Mouse (Mus musculus): Measurements from ENCODE around the gene Dnajc6. TPM values are rescaled to one million over a fixed set of nuclear protein-coding genes. Genes with fewer than 3 reads are reported as not detected.
A peak's percentile ranks its signal among the peaks of the same experiment; 100 is the strongest.

The Dnajc6 gene
- total and polyA plus RNA-seq, 3 experiments: 15.0 to 20.2 TPM; not detected in 1

DNA sequence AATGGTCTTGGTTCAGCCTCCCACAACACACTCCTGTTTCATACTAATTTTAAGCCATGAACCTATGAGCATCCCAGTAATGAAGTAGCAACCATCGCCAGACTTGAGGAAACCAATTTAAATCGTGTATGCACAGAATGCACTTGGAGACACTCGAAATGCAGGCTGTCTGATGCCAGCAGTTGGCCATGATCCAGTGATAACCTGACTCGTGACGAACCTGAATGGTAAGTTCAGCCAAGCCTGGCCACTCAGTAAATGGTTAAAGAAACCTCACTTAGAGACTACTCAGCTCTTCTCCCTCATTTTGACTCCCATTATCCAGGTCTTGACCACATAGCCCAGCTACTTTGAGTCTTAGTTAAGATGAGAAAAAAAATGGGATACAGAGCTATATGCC, 27.2 kb upstream of the Dnajc6 start:
- Histone ChIP-seq H3K9me3 (replicated peaks; ENCODE audit: insufficient read depth, low read length) (no peaks in the 10 kb centered on the region), H3K27ac (ENCODE audit: control insufficient read depth, low read depth, low read length) (no peak overlapping the region), H3K4me3 (ENCODE audit: control insufficient read depth in 1 of 2, insufficient read depth in 1 of 2, low read depth in 2 of 2, low read length in 2 of 2) (no peak overlapping the region), H3K36me3 (ENCODE audit: control insufficient read depth in 1 of 2, insufficient read depth in 2 of 2, low read length in 2 of 2) (no peaks in the 10 kb centered on the region), H3K4me1 (ENCODE audit: control insufficient read depth in 1 of 2, insufficient read depth in 2 of 2, low read length in 2 of 2) (no peaks in the 10 kb centered on the region), H3K27me3 (ENCODE audit: control insufficient read depth in 1 of 2, insufficient read depth in 2 of 2, low read length in 2 of 2) (no peaks in the 10 kb centered on the region), H3K79me2 (ENCODE audit: control insufficient read depth, insufficient read depth, low read length, poor library complexity) (no peaks in the 10 kb centered on the region), H3K9ac (ENCODE audit: control insufficient read depth, low read depth, low read length, poor library complexity, severe bottlenecking) (no peak overlapping the region)
- TF ChIP-seq BHLHE40 (IDR thresholded peaks at IDR 0.05; ENCODE audit: borderline replicate concordance, low read depth, low read length): no peak
- TF ChIP-seq MEF2A (IDR thresholded peaks at IDR 0.05; ENCODE audit: extremely low read depth, insufficient replicate concordance, low read depth, low read length, poor library complexity, severe bottlenecking): no peak
- TF ChIP-seq POLR2AphosphoS5 (IDR thresholded peaks at IDR 0.05; ENCODE audit: borderline replicate concordance, low read depth, low read length): no peak
- no peak for TF ChIP-seq GABPA (IDR thresholded peaks at IDR 0.05; ENCODE audit: low read depth, low read length)
- no peak for TF ChIP-seq CHD1 (IDR thresholded peaks at IDR 0.05; ENCODE audit: low read depth, low read length)
- no peak for TF ChIP-seq MYB (IDR thresholded peaks at IDR 0.05; ENCODE audit: low read depth, low read length)
- TF ChIP-seq JUND (IDR thresholded peaks at IDR 0.05; ENCODE audit: low read depth, low read length): no peak
- TF ChIP-seq HCFC1 (IDR thresholded peaks at IDR 0.05; ENCODE audit: low read depth, low read length): no peak
- no peak for TF ChIP-seq TCF12 (IDR thresholded peaks at IDR 0.05; ENCODE audit: low read depth, low read length)
- no peak for TF ChIP-seq KAT2A (conservative IDR thresholded peaks at IDR 0.05; ENCODE audit: low read depth, low read length)
- no peak for TF ChIP-seq SMC3 (IDR thresholded peaks at IDR 0.05; ENCODE audit: low read depth, low read length)
- TF ChIP-seq E2F4 (IDR thresholded peaks at IDR 0.05; ENCODE audit: borderline replicate concordance, low read depth, low read length): no peak
- no peak for TF ChIP-seq USF1 (IDR thresholded peaks at IDR 0.05; ENCODE audit: low read depth, low read length)
- no peak for TF ChIP-seq NRF1 (IDR thresholded peaks at IDR 0.05; ENCODE audit: insufficient read depth, low read depth, low read length, poor library complexity, severe bottlenecking)
- no peak for TF ChIP-seq ELF1 (IDR thresholded peaks at IDR 0.05; ENCODE audit: low read depth, low read length)
- no peak for TF ChIP-seq ZMIZ1 (IDR thresholded peaks at IDR 0.05; ENCODE audit: low read depth, low read length)
- TF ChIP-seq RCOR1 (IDR thresholded peaks at IDR 0.05; ENCODE audit: low read depth, low read length): no peak
- DNase-seq (ENCODE audit: low read depth, low spot score): no peak

DNA sequence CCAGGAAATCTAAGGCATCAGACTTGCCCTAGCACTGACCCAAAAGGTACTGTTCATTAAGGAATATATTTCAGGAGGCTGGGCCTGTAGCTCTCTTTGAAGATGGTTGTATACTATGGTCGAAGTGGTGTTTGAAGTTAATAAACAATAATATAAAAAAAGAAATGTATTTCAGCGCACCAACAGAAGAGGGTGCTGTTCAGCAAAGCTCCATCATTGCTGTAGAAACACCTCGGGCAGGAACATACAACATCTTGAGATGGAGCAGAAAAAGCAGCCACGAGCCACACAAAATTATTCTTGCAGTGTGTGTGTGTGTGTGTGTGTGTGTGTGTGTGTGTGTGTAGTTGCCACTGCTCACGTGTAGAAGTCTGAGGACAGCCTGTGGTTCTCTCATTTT, 25.9 kb upstream of the Dnajc6 start:
- Histone ChIP-seq H3K79me2 (ENCODE audit: control insufficient read depth, insufficient read depth, low read length, poor library complexity) (no peaks in the 10 kb centered on the region), H3K4me1 (ENCODE audit: control insufficient read depth in 1 of 2, insufficient read depth in 2 of 2, low read length in 2 of 2) (no peaks in the 10 kb centered on the region), H3K4me3 (ENCODE audit: control insufficient read depth in 1 of 2, insufficient read depth in 1 of 2, low read depth in 2 of 2, low read length in 2 of 2) (no peak overlapping the region), H3K9ac (ENCODE audit: control insufficient read depth, low read depth, low read length, poor library complexity, severe bottlenecking) (no peak overlapping the region), H3K27me3 (ENCODE audit: control insufficient read depth in 1 of 2, insufficient read depth in 2 of 2, low read length in 2 of 2) (no peaks in the 10 kb centered on the region), H3K27ac (ENCODE audit: control insufficient read depth, low read depth, low read length) (no peak overlapping the region), H3K9me3 (replicated peaks; ENCODE audit: insufficient read depth, low read length) (no peaks in the 10 kb centered on the region), H3K36me3 (ENCODE audit: control insufficient read depth in 1 of 2, insufficient read depth in 2 of 2, low read length in 2 of 2) (no peaks in the 10 kb centered on the region)
- peak; percentile 60 for DNase-seq (ENCODE audit: low read depth, low spot score)
- TF ChIP-seq MXI1 (IDR thresholded peaks at IDR 0.05; ENCODE audit: low read depth, low read length): no peak
- TF ChIP-seq BHLHE40 (IDR thresholded peaks at IDR 0.05; ENCODE audit: borderline replicate concordance, low read depth, low read length): no peak
- TF ChIP-seq TAL1 (IDR thresholded peaks at IDR 0.05; ENCODE audit: low read length): no peak
- no peak for TF ChIP-seq MYB (IDR thresholded peaks at IDR 0.05; ENCODE audit: low read depth, low read length)
- no peak for TF ChIP-seq UBTF (IDR thresholded peaks at IDR 0.05; ENCODE audit: borderline replicate concordance, insufficient read depth, low read depth, low read length)
- no peak for TF ChIP-seq JUND (IDR thresholded peaks at IDR 0.05; ENCODE audit: low read depth, low read length)
- TF ChIP-seq USF1 (IDR thresholded peaks at IDR 0.05; ENCODE audit: low read depth, low read length): no peak
- TF ChIP-seq GATA1 (IDR thresholded peaks at IDR 0.05; ENCODE audit: low read depth, low read length): no peak
- TF ChIP-seq SIN3A (IDR thresholded peaks at IDR 0.05; ENCODE audit: low read length): no peak
- TF ChIP-seq SMC3 (IDR thresholded peaks at IDR 0.05; ENCODE audit: low read depth, low read length): peak; percentile 87
- TF ChIP-seq HCFC1 (IDR thresholded peaks at IDR 0.05; ENCODE audit: low read depth, low read length): no peak
- TF ChIP-seq RAD21 (IDR thresholded peaks at IDR 0.05; ENCODE audit: low read depth, low read length): peak; percentile 78
- no peak for TF ChIP-seq RCOR1 (IDR thresholded peaks at IDR 0.05; ENCODE audit: low read depth, low read length)
- TF ChIP-seq E2F4 (IDR thresholded peaks at IDR 0.05; ENCODE audit: borderline replicate concordance, low read depth, low read length): no peak
- no peak for TF ChIP-seq ZMIZ1 (IDR thresholded peaks at IDR 0.05; ENCODE audit: low read depth, low read length)
- TF ChIP-seq ZNF384 (IDR thresholded peaks at IDR 0.05; ENCODE audit: low read depth, low read length): no peak
- TF ChIP-seq USF2 (IDR thresholded peaks at IDR 0.05; ENCODE audit: borderline replicate concordance in 1 of 2, insufficient read depth in 1 of 2, low read depth in 1 of 2, low read length in 2 of 2): no peak
- TF ChIP-seq CHD2 (IDR thresholded peaks at IDR 0.05; ENCODE audit: low read length): no peak
- no peak for TF ChIP-seq POLR2AphosphoS2 (IDR thresholded peaks at IDR 0.05; ENCODE audit: low read length)
- TF ChIP-seq TBP (IDR thresholded peaks at IDR 0.05; ENCODE audit: low read depth, low read length): no peak
- no peak for TF ChIP-seq TCF12 (IDR thresholded peaks at IDR 0.05; ENCODE audit: low read depth, low read length)
- TF ChIP-seq POLR2AphosphoS5 (IDR thresholded peaks at IDR 0.05; ENCODE audit: borderline replicate concordance, low read depth, low read length): no peak
- TF ChIP-seq EP300 (IDR thresholded peaks at IDR 0.05; ENCODE audit: low read depth in 1 of 2, low read length in 2 of 2): no peak
- no peak for TF ChIP-seq POLR2A (IDR thresholded peaks at IDR 0.05; ENCODE audit: control insufficient read depth in 1 of 2, insufficient read depth in 1 of 2, low read depth in 1 of 2, low read length in 2 of 2, poor library complexity in 1 of 2)
